Mouse (Mus musculus) kidney, postnatal 25 days (tissue): Measurements from ENCODE around the gene Hivep2.

Experiments used
- DNase-seq, 2 experiments: peaks; one replicate each; pipeline ENCODE4 v3.0.0; 2021; ENCODE audit warnings: mixed read lengths in 2 of 2

Hivep2 gene

GRCm38 (mm10) chr10:14024971-14025370, 59.1 kb downstream of the Hivep2 start:
- DNase-seq: no peak

- DNase-seq: no peak
These were observed 61.9 kb downstream of the Hivep2 start for GRCm38 (mm10) chr10:14027751-14028150.

GRCm38 (mm10) chr10:14028956-14029355, 63.1 kb downstream of the Hivep2 start:
- DNase-seq: no peak

GRCm38 (mm10) chr10:14030458-14031035, 64.7 kb downstream of the Hivep2 start:
- no peak for DNase-seq

- no peak for DNase-seq
These were observed 66.7 kb downstream of the Hivep2 start for GRCm38 (mm10) chr10:14032532-14032931.

- no peak for DNase-seq
These were observed 68.2 kb downstream of the Hivep2 start for GRCm38 (mm10) chr10:14034046-14034445.

- DNase-seq: no peak
These were observed 68.9 kb downstream of the Hivep2 start for GRCm38 (mm10) chr10:14034790-14035189.

GRCm38 (mm10) chr10:14035607-14036006, 69.7 kb downstream of the Hivep2 start:
- DNase-seq: no peak

GRCm38 (mm10) chr10:14036472-14036871, 70.6 kb downstream of the Hivep2 start:
- DNase-seq: no peak

GRCm38 (mm10) chr10:14037977-14038489, 72.2 kb downstream of the Hivep2 start:
- no peak for DNase-seq

- DNase-seq: no peak
These were observed 75.0 kb downstream of the Hivep2 start for GRCm38 (mm10) chr10:14040716-14041470.

GRCm38 (mm10) chr10:14041606-14042005, 75.7 kb downstream of the Hivep2 start:
- no peak for DNase-seq

- no peak for DNase-seq
These were observed 76.9 kb downstream of the Hivep2 start for GRCm38 (mm10) chr10:14042539-14043348.

GRCm38 (mm10) chr10:14043349-14043710, 77.5 kb downstream of the Hivep2 start:
- DNase-seq: no peak

- DNase-seq: no peak
These were observed 78.3 kb downstream of the Hivep2 start for GRCm38 (mm10) chr10:14044046-14044782.

GRCm38 (mm10) chr10:14044783-14045392, 79.0 kb downstream of the Hivep2 start:
- no peak for DNase-seq

- DNase-seq: no peak
These were observed 79.9 kb downstream of the Hivep2 start for GRCm38 (mm10) chr10:14045745-14046144.

GRCm38 (mm10) chr10:14046171-14046651, 80.3 kb downstream of the Hivep2 start:
- no peak for DNase-seq

- DNase-seq: peak in 1 of 2 experiments; percentile 60
These were observed 81.1 kb downstream of the Hivep2 start for GRCm38 (mm10) chr10:14046935-14047334.

GRCm38 (mm10) chr10:14047661-14048060, 81.8 kb downstream of the Hivep2 start:
- DNase-seq: peak; percentile 53 to 56

GRCm38 (mm10) chr10:14048322-14048915, 82.5 kb downstream of the Hivep2 start:
- no peak for DNase-seq
